Mouse (Mus musculus) spleen, postnatal 4 days (tissue): ENCODE measurements at regions not wholly inside any gene's neighbourhood (a gene's known extent, or its start where the extent isn't known, plus 50 kb on each side); places are given as distances from the start of the nearest gene placed in this dataset.
"Not testable (repeated sequence)": the region's sequence is repeated elsewhere in the genome, so short reads cannot be mapped to it uniquely, and the experiment has no call there.

Experiments used
- DNase-seq, 2 experiments: peaks; one replicate each; pipeline ENCODE4 v3.0.0; 2022; ENCODE audit warnings: low spot score in 2 of 2

DNA sequence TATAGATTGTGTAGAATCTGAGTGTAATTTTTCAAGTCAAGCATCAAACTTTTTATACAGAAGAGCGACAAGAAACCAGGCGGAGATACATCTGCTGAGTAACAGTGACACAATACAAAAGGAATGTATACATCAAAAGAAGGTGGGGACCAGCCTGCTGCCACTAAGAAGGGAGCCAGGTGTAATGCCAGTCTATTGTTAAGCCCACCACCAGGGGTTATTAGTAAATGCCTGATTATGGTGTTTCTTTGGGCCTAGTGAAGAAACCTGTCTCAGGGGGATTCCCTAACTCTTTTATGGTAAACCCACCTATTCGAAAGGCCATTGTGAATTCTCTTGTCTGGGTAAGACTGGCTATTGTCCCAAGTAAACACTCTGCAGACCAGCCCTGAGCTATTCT lies 126.3 kb upstream of the Thpo start:
- not testable (repeated sequence) for DNase-seq

DNA sequence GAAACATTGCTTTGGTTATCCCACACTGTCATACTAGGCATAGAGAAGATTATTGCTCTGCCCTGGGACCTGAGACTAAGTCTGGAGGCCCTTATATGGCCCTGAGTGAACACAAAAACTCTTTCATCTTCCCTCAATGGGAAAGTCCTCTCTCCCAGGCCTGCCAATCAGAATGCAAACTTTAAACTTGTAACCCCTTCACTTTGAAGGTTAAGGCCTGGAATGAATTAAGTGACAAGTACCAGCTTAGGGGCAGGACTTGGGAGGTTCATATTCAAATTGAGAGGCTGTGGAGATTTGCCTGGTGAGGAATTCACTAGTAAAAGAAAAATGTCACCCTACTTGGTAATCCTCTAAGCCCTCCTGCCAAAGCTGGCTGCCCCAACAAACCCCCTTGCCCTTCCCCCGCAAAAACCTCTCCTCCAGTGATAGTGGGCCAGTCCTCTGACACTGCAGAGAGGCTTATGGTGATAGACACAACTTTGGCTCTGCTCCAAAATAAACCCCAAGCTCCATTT lies 120.4 kb upstream of the Thpo start:
- no peak for DNase-seq

DNA sequence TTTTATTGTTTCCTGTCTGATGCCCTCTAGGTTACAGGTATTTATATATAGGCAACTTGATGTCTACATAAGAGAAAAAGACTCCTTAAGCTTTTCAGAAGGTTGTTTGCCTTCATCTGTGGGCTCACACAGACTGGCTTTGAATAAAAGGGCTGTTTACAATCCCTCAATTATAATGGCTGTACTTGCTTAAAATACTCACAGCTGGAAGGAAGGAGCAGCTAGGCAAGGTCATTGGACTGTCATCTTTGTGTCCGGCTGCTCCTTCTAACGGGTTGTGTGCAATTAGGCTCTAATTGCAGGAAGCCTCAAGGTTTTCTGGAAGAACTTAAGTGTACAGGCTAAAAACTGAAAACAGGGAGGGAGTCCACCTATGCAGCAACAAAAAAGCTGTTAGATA lies 103.8 kb upstream of the Thpo start:
- DNase-seq, result no peak

DNA sequence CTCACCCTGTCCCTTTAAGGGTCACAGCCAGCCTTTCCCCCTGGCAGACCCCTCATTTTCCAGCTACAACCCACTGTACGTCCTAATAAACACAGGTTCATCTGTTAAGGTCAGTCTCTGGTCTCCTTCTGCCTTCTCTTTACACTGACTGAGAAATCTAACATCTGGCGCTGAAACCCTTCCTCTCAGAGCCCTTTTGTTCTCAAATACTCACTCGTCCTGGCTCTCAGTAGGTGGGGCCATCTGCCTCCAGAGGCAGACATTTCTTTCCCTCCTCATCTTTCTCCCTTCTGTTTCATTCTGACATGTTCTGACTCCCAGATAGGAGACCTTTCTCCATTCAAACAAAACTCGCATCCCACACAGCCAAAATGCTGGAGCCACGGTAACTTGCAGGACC lies 102.6 kb upstream of the Thpo start:
- no peak for DNase-seq

DNA sequence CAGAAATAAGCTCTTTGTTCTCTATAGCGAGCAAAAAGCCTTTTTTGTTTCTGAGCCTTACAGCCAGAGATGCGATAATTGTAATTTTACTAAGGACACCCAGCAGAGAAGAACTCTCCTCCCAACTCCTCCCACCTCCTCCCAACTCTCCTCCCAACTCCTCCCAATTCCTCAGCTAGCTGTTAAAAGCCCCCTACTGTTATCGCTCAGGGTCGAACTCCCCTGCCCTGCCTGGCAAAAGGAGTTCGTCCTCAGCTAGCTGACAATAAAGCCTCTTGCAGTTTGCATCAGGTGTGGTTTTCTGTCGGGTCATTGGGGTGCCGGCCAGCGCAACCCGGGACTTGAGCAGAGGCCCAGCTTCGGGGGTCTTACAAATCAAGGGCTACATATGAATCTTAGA lies 99.5 kb upstream of the Thpo start:
- peak in 1 of 2 experiments; percentile 20 for DNase-seq

DNA sequence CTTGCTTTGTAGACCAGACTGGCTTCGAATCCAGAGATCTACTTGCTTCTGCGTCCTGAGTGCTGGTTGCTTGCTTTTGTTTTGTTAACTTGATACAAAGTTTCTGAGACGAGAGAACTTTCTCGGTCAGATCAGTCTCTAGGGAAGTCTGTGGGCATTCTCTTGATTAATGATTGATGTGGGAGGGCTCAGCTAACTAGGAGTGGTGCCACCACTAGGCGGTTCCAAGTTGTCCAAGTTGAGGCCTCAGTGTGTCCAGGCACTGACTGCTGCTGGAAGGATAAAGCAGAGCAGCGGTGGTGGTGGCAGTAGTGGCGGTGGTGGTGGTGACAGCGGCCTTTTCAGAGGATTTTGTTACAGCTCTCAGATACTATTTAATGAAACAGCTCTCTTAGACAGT lies 99.0 kb upstream of the Thpo start:
- peak in 1 of 2 experiments; percentile 35 for DNase-seq

DNA sequence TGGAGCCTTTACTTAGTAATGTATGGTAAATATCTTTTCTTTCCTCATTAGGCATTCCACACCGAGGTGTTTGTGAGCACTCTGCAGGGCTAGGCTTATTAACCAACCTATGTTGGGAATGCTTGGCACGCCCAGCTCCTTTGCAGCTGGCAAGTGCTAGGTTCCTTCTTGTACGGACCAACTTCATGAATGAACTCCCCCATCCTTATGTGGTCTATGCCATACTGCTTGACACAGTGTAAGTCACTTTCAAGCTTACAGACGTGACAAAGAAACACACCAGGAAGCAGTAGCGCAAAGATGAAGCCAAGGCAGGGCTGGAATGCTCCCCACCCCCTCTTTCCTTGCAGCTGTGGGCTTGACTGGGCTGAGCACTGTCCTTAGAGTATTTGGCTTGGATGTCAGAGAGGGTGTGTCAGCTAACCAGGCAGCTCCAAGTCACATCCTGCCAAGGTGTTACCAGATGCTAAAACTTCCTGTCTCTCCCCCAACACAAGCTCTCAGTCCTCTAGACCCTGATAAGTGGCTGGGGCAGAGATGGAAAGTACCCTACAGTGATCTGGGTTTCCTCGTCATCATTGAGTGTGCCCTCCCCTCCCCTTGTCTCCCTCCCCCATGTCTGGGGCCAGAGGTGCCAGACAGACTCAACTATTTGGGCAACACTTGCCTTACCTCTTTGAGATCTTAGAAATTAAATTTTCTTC lies 95.6 kb upstream of the Thpo start:
- DNase-seq, result no peak

DNA sequence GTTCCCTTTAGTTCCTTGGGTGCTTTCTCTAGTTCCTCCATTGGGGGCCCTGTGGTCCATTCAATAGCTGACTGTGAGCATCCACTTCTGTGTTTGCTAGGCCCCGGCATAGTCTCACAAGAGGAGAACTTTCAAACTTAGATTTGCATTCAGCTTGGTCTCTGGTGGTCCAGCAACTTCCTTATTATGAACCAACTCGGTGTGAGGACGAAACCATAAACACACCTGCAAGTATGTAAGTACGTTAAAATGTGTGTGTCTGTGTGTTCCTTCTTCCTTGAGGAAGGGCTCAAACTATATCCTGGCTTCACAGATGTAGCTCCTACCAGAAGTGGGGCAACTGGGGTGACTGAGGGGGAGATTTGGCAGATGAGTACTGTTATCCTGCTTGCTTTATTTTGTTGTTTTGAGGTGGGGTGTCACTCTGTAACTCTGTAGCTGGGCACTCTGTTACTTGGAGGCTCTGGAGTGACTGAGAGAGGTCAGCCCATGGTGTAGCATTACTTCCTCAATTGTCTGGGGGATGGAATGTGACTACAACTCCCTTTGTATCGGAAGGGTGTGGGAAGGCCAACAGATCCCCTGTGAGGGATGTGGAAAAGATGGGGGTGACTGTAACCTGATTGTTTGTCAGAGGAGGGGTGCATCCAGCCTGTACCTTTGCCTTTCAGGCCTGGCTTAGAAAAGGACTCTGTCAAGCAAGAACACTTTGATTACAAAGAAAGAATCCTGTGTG lies 94.9 kb upstream of the Thpo start:
- no peak for DNase-seq

DNA sequence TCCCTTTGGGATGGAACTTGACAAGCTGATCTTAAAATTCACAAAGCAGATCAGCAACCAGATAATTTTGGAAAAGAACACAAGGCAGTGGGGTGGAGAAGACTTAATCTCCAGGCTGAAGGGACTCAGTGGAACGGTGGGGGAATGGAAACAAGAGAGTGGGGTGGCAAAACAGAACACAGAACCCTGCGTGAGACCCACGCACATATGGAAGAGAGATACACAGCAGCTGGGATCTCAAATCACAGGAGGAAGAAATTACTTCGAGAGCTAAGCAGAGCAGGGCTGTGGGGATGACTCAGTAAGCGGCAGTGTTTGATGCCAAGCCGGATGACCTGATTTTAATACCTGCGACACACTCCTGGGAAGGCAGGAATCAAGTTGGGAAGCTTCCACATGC lies 89.9 kb upstream of the Thpo start:
- no peak for DNase-seq

DNA sequence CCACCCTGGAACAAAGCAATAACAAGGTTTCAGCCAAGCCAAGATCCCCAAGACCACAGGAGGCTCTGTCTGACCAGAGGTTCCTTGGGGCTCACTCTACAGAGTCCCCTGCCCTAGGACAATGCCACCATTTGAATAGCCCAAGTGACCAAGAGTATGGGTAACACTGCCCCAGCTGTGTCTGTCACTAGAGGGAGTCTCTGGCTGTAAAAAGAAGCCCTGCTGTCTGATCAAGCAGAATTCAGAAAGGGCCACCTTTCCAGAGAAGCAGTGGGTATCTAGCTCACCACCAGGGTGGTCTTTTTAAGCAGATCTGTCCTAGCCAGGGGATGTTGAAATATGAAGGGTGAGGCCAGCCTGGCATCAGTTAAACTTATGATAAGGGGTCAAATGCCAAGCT lies 86.6 kb upstream of the Thpo start:
- DNase-seq, result no peak

DNA sequence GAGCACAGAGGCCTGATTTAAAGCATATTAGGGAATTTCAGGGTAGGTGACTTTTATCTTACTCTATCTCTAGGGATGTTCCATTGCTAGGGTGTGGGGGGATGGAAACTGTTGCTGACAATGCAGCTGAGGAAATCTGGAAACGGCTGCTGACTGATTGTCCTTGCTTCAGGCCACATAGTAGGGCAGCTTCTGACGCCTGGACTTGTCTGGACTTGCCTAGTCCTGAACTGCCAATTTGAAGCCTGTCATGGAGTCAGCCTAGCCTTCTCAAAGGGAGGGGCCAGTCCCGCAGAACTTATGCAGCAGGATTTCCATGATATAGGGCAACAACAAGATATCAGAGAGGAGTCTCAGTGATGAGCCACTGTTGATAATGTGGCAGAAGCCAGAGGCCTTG lies 85.3 kb upstream of the Thpo start:
- DNase-seq, result no peak

DNA sequence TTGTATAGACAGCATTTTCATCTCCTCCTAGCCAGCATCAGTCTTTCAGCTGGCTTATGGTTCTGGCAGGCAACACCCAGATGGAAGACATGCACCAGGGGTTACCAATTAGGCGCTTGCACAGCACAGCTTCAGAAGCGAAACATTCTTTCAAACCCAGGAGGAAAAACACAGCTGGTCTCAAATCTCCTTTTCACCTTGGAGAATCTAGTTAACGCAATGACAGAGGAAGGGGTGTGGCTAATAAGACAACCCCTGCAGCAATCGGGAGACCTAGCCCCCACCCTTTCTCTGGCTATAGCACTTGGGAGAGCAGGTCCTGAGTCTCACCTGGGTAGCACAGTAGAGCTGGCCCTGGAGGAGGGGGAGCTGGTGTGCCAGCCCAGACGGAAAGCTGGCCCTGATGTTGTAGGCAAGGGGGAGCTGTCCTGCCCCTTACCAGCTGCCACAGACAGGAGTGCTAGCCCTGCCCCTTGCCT lies 84.4 kb upstream of the Thpo start:
- no peak for DNase-seq

DNA sequence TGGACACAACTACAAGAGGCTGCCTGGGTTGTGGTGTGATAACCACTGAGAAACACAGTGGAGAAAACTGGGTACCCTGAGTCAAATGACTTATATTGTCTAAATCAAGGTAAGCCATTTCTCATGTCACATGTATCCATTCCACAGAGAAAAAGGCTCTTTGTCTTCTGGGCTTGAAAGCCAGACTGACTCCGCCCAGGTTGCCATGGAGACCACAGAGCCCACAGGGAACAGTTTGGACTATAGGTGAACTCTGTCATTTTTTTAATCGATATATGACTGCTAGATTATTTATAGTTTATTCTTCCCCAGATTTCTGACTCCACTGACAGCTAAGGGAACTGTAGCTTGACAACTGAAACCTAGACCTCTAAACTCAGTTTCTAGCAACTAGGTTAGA lies 80.7 kb upstream of the Thpo start:
- no peak for DNase-seq

DNA sequence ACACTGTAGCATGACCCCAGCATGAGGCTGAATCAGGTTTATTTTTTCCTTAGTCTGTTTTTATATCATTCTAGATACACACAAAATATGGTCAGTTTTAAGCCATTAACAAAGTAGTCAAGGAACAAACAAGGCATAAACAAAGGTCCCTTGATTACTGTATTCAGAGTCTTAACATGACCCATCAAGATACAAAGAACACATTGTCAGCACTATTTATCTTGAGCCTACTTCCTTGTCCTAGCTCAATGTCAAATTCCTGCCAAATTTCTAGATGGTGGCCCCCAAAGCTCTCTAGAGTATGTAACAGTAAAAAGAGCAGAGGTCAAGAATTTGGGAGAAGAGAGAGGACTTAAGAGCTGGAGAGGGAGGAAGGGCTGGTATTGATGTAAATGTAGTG lies 79.9 kb upstream of the Thpo start:
- DNase-seq, result no peak

DNA sequence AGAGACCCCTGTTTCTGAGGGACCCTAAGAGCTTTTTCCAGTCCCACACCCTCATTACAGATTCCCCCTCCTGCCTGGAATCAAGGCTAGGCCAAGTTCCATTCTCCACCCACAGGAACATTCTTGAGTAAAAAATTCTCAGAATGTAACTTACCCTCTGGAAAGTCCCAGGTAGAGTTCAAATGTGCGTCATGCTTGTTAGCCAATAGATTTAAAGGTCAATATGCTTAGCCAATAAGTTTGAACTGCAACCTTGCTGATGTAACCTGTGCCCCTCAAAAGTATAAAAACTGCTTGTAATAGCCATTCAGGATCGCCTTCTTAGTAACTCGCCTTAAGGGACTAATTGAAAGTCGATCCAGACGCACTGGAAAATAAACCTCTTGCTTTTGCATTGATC lies 77.7 kb upstream of the Thpo start:
- DNase-seq, result not testable (repeated sequence)

DNA sequence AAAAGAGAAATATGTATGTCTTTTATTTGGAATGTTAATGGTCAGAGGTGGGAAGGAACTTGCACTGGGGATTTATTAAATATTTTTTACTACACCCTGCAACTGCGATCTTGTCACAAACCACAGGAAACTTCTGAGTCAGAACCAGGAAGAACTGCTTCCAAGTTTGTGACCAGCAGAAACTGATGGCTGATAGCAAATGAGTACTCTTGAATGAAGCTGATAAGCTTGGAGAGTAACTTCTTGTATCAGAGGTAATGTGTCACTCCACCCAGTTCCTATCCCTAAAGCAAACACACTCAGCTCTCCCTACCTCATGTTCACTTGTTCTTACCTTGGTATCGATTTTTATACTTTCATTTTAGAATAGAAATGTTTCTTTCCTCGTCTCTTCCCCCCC lies 76.0 kb upstream of the Thpo start:
- no peak for DNase-seq

DNA sequence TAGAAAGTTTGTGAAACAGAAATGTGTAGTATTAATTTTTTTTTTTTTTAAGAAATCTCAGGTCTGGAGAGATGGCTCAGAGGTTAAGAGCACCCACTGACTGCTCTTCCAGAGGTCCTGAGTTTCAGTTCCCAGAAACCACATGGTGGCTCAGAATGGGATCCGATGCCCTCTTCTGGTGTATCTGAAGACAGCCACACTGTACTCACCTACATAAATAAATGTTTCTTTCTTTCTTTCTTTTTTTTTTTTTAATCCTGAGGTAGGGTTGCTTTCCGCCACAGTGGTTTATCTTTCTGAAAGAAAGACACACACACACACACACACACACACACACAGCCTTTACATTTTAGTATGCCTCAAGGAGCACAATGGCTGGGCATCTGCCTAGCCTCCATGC lies 74.0 kb upstream of the Thpo start:
- no peak for DNase-seq

DNA sequence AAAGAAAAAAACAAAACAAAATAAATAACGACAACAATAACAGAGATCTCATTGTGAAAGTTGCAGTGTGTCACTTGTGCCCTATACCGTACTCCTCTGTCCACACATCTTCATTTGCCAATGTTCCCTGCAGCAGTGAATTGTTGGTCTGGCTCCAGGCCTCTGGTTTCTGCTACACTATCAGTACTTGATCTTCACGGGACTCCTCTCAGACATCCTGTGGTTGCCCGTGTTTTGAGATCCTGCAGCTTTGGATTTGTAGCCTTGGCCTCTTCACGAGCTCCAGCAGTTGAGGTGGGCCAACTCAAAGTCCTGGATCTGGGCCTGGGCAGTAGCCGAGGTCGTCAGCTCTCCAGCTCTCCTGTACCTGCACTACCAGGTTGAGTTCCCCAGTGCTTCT lies 72.4 kb upstream of the Thpo start:
- no peak for DNase-seq

DNA sequence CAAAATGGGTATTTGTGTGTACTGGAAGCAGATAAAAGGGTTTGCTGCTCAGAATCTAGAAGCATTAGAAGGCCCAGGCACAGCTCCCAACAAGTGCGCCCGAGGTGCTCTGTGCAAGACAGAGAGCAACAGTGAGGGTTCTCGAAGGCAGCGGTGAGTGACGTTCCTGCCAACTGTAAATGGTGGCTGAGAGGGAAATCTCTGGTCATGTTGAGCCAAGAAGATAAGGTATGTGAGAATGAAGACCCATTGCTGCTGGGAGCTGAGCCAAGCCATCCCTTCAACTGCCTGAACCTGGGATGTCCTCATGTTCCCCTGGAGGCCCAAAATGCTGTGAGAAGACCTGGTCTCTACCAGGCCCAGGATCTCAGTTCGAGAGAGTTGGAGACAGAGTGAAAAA lies 71.5 kb upstream of the Thpo start:
- DNase-seq, result no peak

DNA sequence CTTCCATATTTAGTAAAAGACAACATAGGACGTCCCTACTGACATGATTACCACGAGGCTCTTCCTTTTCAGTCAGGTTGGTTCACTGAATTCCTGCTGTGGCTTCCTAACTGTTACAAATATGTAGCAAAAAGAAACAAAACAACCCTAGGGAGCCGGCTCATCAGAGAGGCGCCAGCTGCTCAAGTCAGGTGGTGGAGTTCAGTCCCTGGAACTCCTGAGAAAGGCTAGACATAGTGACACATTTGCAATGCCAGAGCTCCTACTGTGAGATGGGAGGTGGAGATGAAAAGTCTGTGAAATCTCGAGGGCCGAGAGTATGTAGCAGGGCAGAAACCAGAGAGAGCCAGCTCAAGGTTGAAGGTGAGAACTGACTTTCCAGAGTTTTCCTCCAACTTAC lies 70.8 kb upstream of the Thpo start:
- no peak for DNase-seq

DNA sequence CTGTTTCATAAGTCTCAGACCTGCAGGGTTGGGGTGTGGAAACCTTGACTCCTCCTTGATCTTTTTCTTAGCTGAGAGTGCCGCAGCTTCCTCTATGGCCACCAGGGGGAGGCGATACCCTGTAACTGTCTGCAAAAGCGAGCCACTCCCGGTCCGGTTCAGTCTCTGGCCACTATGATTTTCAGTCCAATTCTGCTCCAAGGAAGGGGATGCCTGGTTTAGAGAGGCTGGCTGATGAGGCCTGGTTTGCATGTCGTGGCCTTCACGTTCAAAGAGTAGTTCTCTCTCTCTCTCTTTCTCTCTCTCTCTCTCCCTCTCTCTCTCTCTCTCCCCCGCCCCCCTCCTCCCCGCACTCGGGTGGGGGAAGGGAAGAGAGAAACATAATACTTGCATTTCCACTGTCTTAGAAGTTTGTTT lies 70.3 kb upstream of the Thpo start:
- peak; percentile 61 to 80 for DNase-seq

DNA sequence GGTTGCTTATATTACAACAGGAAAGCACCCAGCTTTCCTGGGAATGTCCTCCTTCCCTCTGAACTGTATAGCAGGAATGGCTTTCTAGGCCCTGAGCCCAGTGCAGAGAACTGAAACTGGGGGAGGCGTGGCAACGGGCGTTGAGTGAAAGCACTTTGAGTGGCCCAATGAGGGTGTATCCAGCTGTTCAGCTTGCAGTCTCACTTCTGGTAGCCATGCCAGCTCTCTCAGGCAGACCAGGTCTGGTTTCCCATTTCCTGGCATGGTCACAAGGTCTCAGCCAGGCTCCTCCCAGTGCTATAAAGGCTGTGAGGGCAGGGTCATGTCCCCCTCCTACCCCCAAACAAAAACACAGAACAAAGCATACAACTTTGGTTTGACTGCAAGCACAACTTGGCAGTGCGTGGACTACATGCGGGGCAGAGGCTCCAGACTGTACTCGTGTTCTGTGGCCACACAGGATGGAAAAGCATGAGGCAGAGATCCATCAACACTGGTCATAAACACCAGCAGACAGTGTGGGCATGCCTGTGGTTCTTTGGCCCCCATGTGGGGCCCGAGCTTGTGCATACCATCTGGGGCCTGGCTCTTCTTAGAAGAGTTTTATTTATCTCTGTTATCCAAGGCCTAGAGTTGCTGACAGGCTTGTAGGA lies 69.1 kb upstream of the Thpo start:
- DNase-seq, result no peak

DNA sequence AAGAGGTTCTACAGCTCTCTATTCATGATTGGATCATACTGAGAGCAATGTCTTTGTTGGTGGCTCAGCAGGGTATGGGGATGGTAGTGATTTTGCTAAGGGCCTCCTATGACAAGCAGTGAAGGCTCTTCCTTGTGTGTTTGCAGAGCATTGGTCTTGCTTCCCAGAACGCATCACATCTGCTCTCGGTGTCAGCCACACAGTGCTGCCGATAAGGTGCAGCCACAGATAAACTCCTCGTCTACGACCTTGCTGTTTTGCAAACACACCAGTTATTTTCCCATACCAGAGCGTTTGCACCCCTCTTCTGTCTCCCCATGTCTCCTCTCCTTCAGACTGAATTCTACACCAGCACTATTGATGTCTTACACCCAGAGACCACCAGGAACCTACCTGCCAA lies 68.4 kb upstream of the Thpo start:
- no peak for DNase-seq
